Mouse (Mus musculus) ES-Bruce4 (cell line): ENCODE measurements at regions not wholly inside any gene's neighbourhood (a gene's known extent, or its start where the extent isn't known, plus 50 kb on each side); places are given as distances from the start of the nearest gene placed in this dataset.

Experiments used
- CTCF ChIP-seq: IDR thresholded peaks from one replicate; pipeline ENCODE4 v1.8.1; 2011; ENCODE audit warnings: low read depth, low read length
- EP300 ChIP-seq: IDR thresholded peaks from 2 replicates; pipeline ENCODE4 v1.6.1; 2011; ENCODE audit warnings: low read depth, low read length; ENCODE audit not compliant: insufficient read depth
- POLR2A ChIP-seq: IDR thresholded peaks from one replicate; pipeline ENCODE4 v1.8.1; 2011; ENCODE audit warnings: low read length; ENCODE audit not compliant: insufficient read depth

DNA sequence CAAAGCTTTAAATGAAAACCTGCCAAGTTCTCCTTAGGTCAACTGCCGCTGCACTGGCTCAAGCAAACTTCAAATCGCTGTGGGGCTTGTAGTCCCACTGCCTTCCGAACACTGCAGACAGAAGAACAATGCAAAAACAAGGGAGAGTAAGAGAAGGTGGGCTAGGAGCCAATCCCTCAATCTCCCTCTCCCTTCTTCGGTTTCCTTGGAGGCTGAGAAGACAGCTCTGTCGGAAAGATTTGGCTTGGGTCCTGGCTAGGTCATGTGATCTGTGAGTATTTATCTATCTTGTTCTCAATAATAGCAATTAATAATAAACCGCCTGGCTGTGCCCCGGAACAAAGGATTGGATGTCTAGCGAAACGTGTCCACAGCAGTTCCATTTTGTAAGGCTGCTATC is 147.6 kb downstream of the Gas1 start:
- no peak for TF ChIP-seq CTCF
- no peak for TF ChIP-seq EP300
- no peak for TF ChIP-seq POLR2A
